Mouse (Mus musculus): ENCODE results near the gene Tchhl1.

- TF ChIP-seq POLR2A (IDR thresholded peaks at IDR 0.05; ENCODE audit: borderline replicate concordance, extremely low read depth, insufficient read depth, insufficient read length, poor library complexity, severe bottlenecking) (no peak), CTCF (IDR thresholded peaks at IDR 0.05; ENCODE audit: borderline replicate concordance, extremely low read depth, insufficient read depth, insufficient read length) (no peak)
These were observed 1.4 kb upstream of the Tchhl1 start for GRCm38 (mm10) chr3:93467130-93467529.
